Mouse (Mus musculus) heart, postnatal 0 days (tissue): ENCODE measurements around the gene Olfr606. TPM values are rescaled to one million over a fixed set of nuclear protein-coding genes. Genes with fewer than 3 reads are reported as not detected.
"Not testable (repeated sequence)": the region's sequence is repeated elsewhere in the genome, so short reads cannot be mapped to it uniquely, and the experiment has no call there.

Source experiments
- ATAC-seq: fragments of 200-750 bp; cut with Nextera tagmentation; 2 replicates; pipeline ENCODE4 v1.8.0; 2017; ENCODE audit warnings: low read depth, moderate number of reproducible peaks, moderate library complexity; ENCODE audit not compliant: insufficient read depth
- DNase-seq: peaks from one replicate; pipeline ENCODE4 v3.0.0-alpha.2; 2016; ENCODE audit warnings: low spot score
- H3K27ac ChIP-seq: fragments of 300-500 bp; sonication (generic); 2 replicates; pipeline ENCODE4 v1.5.1; 2014; ENCODE audit warnings: low read depth, mild to moderate bottlenecking
- H3K27me3 ChIP-seq: fragments of 300-500 bp; sonication (generic); 2 replicates; pipeline ENCODE4 v1.6.1; 2014; ENCODE audit warnings: low read length, mixed read lengths; ENCODE audit not compliant: control insufficient read depth, insufficient read depth
- H3K36me3 ChIP-seq: fragments of 300-500 bp; sonication (generic); replicated peaks from 2 replicates; pipeline ENCODE4 v1.6.1; 2014; ENCODE audit warnings: low read length, mixed read lengths; ENCODE audit not compliant: control insufficient read depth, insufficient read depth
- H3K4me1 ChIP-seq: fragments of 300-500 bp; sonication (generic); 2 replicates; pipeline ENCODE4 v1.6.1; 2014; ENCODE audit warnings: antibody characterized with exemption; ENCODE audit not compliant: control insufficient read depth, insufficient read depth
- H3K4me2 ChIP-seq: fragments of 300-500 bp; sonication (generic); 2 replicates; pipeline ENCODE4 v1.6.1; 2014; ENCODE audit warnings: low read depth, mild to moderate bottlenecking, low read length, moderate library complexity
- H3K4me3 ChIP-seq: fragments of 300-500 bp; sonication (generic); 2 replicates; pipeline ENCODE4 v1.5.1; 2014; ENCODE audit warnings: low read depth, low read length
- H3K9ac ChIP-seq: fragments of 300-500 bp; sonication (generic); replicated peaks from 2 replicates; pipeline ENCODE4 v1.6.1; 2014; ENCODE audit warnings: low read depth, low read length, mixed read lengths
- H3K9me3 ChIP-seq: fragments of 300-500 bp; sonication (generic); replicated peaks from 2 replicates; pipeline ENCODE4 v1.6.1; 2016; ENCODE audit warnings: low read length; ENCODE audit not compliant: control insufficient read depth
- CTCF ChIP-seq: IDR thresholded peaks from 2 replicates; pipeline ENCODE4 v1.5.1; 2016; ENCODE audit warnings: antibody characterized with exemption, control low read depth, low read depth
- EP300 ChIP-seq: IDR thresholded peaks from 2 replicates; pipeline ENCODE4 v1.6.1; 2016; ENCODE audit warnings: antibody characterized with exemption, low read depth
- WGBS: fragments of 180-500 bp; shearing (Covaris S2); extraction: QIAGEN DNeasy Blood & Tissue Kit; methylation state at CpG from one replicate; pipeline ENCODE4 v1.1.7; 2014; 5-methylcytosine and 5-hydroxymethylcytosine counted together
- polyA plus RNA-seq: library from polyadenylated mRNA; unstranded; fragments of >200 nt; fragmentation: Nextera tagmentation; extraction: Ambion mirVana; gene quantifications from 2 replicates; pipeline ENCODE4 v1.2.1, GENCODE M21; 2015
- total RNA-seq: library from RNA; depleted of rRNA; stranded (reverse); fragments of >200 nt; gene quantifications from 2 replicates; pipeline ENCODE4 v1.2.3, GENCODE M21; 2014; ENCODE audit warnings: low replicate concordance; rRNA removed

Gene Olfr606
- total RNA-seq, result not detected in 2 replicates
- not detected in 2 replicates for polyA plus RNA-seq

DNA sequence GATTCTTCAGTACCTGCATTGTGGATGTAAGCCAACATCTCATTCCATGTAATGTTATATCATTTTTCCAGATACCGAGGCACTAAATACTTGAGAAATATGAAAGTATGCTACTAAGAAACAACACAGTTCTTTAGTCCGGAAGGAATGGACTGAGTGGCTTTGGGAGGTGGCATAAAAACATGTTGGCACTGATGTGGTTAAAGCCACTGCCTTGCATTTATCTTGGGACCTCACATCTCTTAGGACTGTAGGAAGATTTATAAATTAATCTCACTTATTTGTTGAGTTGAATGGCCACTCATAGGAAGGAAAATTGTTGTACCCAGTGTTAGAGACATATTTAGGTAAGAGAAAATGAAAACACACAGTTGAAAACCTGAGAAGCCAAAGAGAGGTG lies at the start of gene Olfr606:
Gene Olfr606 (plus strand): TSS at position 301 of the 400 bp plus-strand sequence.
- H3K9ac ChIP-seq, result no peak within 1 kb of the TSS
- H3K27me3 ChIP-seq, result no peaks in the 10 kb centered on the region
- DNase-seq, result no peak
- TF ChIP-seq CTCF (no peak), EP300 (no peak)
- no peaks in the 10 kb centered on the region for H3K9me3 ChIP-seq
- no peaks in the 10 kb centered on the region for H3K4me1 ChIP-seq
- H3K27ac ChIP-seq, result no peak within 1 kb of the TSS
- no peak within 1 kb of the TSS for H3K4me3 ChIP-seq
- WGBS, result 81% methylated on average over 2 of the region's 2 CpGs
- no peak for ATAC-seq
- no peaks in the 10 kb centered on the region for H3K36me3 ChIP-seq
- H3K4me2 ChIP-seq, result no peak within 1 kb of the TSS

DNA sequence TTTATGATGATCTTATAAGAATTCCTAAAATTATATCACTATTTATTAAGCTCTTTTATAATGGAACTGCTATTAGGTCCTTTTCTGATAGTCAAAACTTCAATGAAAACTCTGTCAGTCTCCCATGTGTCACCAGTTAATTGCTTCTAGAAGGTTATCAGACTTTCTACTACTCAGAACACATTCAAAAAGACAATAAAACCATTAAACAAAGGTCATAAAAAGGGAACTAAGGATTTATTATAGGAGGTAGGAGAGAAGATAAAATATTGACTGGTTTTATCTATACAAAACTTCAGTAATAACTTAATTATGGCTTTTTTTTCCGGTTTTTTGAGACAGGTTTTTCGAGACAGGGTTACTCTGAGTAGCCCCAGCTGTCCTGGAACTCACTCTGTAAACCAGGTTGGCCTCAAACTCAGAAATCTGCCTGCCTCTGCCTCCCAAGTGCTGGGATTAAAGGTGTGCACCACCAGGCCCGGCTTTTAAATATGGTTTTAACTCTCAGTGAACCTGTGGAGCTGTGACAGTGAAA lies 42.3 kb upstream of the Olfr606 start:
- DNase-seq, H3K4me2 ChIP-seq, H3K9me3 ChIP-seq, H3K4me3 ChIP-seq, ATAC-seq, H3K36me3 ChIP-seq, H3K27ac ChIP-seq, H3K9ac ChIP-seq, H3K27me3 ChIP-seq, H3K4me1 ChIP-seq: not testable (repeated sequence)
- WGBS, result 65% methylated on average over 3 of the region's 3 CpGs

GRCm38 (mm10) chr7:103414772-103415171 lies 34.1 kb upstream of the Olfr606 start, which contains the start of gene Usp17lc:
Usp17lc (plus strand) TSS chr7:103415072.
- not testable (repeated sequence) for ATAC-seq, H3K27ac ChIP-seq, DNase-seq, H3K9ac ChIP-seq, H3K36me3 ChIP-seq, H3K4me1 ChIP-seq, H3K4me2 ChIP-seq, H3K27me3 ChIP-seq, H3K4me3 ChIP-seq, H3K9me3 ChIP-seq
- WGBS, result 42% methylated on average over 1 of the region's 1 CpGs

- no peak for TF ChIP-seq CTCF
- no peak for TF ChIP-seq EP300
- WGBS, result 77% methylated on average over 1 of the region's 1 CpGs
- ATAC-seq (no peak), DNase-seq (no peak)
- no peak within 1 kb of the TSS for H3K4me3 ChIP-seq
- H3K36me3 ChIP-seq, result no peaks in the 10 kb centered on the region
- no peak within 1 kb of the TSS for H3K27ac ChIP-seq
- no peak within 1 kb of the TSS for H3K4me2 ChIP-seq
- no peaks in the 10 kb centered on the region for H3K4me1 ChIP-seq
- H3K27me3 ChIP-seq, result no peaks in the 10 kb centered on the region
- no peak within 1 kb of the TSS for H3K9ac ChIP-seq
- no peaks in the 10 kb centered on the region for H3K9me3 ChIP-seq
Observed at GRCm38 (mm10) chr7:103445339-103445738, 3.5 kb upstream of the Olfr606 start, which contains the start of gene Olfr605. Olfr605 (minus strand) TSS chr7:103445439.

GRCm38 (mm10) chr7:103460590-103460989 lies 11.7 kb downstream of the Olfr606 start:
- WGBS, result 42% methylated on average over 5 of the region's 5 CpGs
- Histone ChIP-seq H3K4me3 (peak overlapping the region; percentile 34), H3K27me3 (no peaks in the 10 kb centered on the region), H3K9me3 (no peaks in the 10 kb centered on the region), H3K27ac (peak overlapping the region; percentile 77), H3K4me2 (peak overlapping the region; percentile 52), H3K9ac (no peak overlapping the region), H3K4me1 (no peaks in the 10 kb centered on the region), H3K36me3 (no peaks in the 10 kb centered on the region)
- peak; percentile 85; the same call in 1 of the 2 replicates for TF ChIP-seq EP300
- no peak for TF ChIP-seq CTCF
- DNase-seq (peak; percentile 74), ATAC-seq (peak; percentile 93)

GRCm38 (mm10) chr7:103469577-103469976 lies 20.7 kb downstream of the Olfr606 start, which contains the start of gene Olfr608:
Olfr608 (plus strand) TSS chr7:103469877.
- Histone ChIP-seq H3K4me3 (no peak within 1 kb of the TSS), H3K4me1 (no peaks in the 10 kb centered on the region), H3K9me3 (no peaks in the 10 kb centered on the region), H3K9ac (no peak within 1 kb of the TSS), H3K36me3 (no peaks in the 10 kb centered on the region), H3K27ac (no peak within 1 kb of the TSS), H3K27me3 (no peaks in the 10 kb centered on the region), H3K4me2 (no peak within 1 kb of the TSS)
- DNase-seq (no peak), ATAC-seq (no peak)
- TF ChIP-seq CTCF, result no peak
- TF ChIP-seq EP300, result no peak

GRCm38 (mm10) chr7:103477106-103477505 lies 28.3 kb downstream of the Olfr606 start:
- not testable (repeated sequence) for ATAC-seq, H3K27ac ChIP-seq, H3K36me3 ChIP-seq, H3K9ac ChIP-seq, H3K4me2 ChIP-seq, DNase-seq, H3K27me3 ChIP-seq, H3K4me3 ChIP-seq, H3K9me3 ChIP-seq, H3K4me1 ChIP-seq
- 86% methylated on average over 9 of the region's 9 CpGs for WGBS
